Mouse (Mus musculus): ENCODE data around the gene Gata1. TPM values are rescaled to one million over a fixed set of nuclear protein-coding genes. Genes with fewer than 3 reads are reported as not detected.
"Not testable (repeated sequence)": the region's sequence is repeated elsewhere in the genome, so short reads cannot be mapped to it uniquely, and the experiment has no call there.

The Gata1 gene
- polyA plus RNA-seq, 1 experiment from 2014 or later = 156 TPM

DNA sequence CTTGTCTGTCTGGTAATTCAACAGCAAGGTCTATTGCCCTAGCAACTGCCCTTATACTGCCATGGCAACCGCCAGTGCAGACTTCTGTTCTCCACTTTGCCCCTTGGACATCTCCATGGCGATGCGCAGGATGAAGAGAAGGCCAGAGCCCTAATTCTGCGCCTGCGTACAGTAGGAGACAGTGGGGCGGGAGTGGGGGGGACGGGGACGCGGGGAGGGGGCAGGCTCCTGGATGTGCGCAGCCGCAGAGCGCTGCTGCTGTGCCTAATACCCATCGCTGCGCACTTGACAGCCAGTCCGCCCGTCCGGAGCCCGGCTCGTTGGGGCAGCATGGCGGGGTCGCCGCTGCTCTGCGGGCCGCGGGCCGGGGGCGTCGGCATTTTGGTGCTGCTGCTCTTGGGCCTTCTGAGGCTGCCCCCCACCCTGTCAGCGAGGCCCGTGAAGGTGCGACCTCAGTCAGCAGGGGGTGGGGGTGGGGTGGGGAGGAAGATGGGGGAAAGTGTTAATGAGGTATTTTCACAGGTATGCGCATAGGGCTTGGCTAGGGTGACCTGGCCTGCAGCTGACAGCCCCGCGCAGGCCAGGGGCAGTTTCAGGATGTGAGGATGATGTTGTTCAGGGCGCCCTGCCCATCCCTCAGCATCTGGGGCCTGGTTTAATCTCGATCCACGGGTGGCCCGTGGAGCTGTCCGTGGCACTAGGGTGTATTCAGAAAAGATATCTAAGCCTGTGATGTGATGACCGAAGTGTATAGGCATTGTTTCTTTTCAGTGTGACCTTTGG is 58.1 kb downstream of the Gata1 start, which contains the start of gene Pcsk1n:
Gene Pcsk1n (plus strand): TSS at position 222 of the 783 bp plus-strand sequence.
- H3K4me3 ChIP-seq = no peak within 1 kb of the TSS
- 0 out of 2 replicates have a peak within 1 kb of the TSS, but pooled peaks have one; percentile 29 for H3K4me2 ChIP-seq
- no peak for ATAC-seq
- H3K27ac ChIP-seq = no peak within 1 kb of the TSS
- H3K4me1 ChIP-seq = no peaks in the 10 kb centered on the region; the same call in 1 of the 2 replicates
- H3K36me3 ChIP-seq = no peaks in the 10 kb centered on the region
- H3K9me3 ChIP-seq (replicated peaks) = no peaks in the 10 kb centered on the region
- no peak within 1 kb of the TSS for H3K9ac ChIP-seq
- WGBS (ENCODE audit: insufficient replicate concordance) = 13% methylated on average over 40 of the region's 40 CpGs
- H3K27me3 ChIP-seq (replicated peaks) = peaks cover 68% of the 10 kb centered on the region

DNA sequence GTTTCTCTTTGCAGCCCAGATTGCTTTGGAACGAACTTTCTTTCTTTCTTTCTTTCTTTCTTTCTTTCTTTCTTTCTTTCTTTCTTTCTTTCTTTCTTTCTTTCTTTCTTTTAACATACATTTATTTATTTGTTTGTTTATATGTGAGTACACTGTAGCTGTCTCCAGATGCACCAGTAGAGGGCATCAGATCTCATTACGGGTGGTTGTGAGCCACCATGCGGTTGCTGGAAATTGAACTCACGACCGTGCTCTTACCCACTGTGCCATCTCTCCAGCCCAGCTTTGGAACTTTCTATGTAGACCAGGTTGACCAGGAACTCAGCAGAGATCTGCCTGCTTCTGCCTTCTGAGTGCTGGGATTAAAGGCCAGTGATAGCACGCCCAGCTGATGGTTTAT is 59.9 kb downstream of the Gata1 start:
- H3K27ac ChIP-seq; H3K9me3 ChIP-seq (replicated peaks); ATAC-seq; H3K4me2 ChIP-seq; H3K4me1 ChIP-seq; H3K36me3 ChIP-seq; H3K4me3 ChIP-seq; H3K9ac ChIP-seq: not testable (repeated sequence)
- peaks cover 49% of the 10 kb centered on the region for H3K27me3 ChIP-seq (replicated peaks)
- WGBS (ENCODE audit: insufficient replicate concordance) = 47% methylated on average over 6 of the region's 6 CpGs

DNA sequence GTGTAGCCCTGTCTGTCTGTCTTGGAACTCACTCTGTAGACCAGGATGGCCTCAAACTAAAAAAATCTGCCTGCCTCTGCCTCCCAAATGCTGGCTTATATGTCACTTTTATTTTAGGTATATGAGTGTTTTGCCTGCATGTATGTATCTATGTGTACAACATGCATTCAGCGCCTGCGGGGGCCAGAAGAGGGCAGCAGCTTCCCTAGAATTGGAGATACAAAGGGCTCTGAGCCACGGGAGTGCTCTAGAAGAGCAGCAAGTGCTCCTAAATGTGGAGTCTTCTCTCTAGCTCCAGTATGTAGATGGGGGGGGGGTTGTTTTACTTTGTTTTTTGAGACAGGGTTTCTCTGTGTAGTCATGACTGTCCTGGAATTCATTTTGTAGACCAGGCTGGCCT is 62.2 kb downstream of the Gata1 start:
- 16% methylated on average over 3 of the region's 3 CpGs for WGBS (ENCODE audit: insufficient replicate concordance)
- H3K9me3 ChIP-seq (replicated peaks); H3K4me3 ChIP-seq; H3K27ac ChIP-seq; ATAC-seq; H3K4me2 ChIP-seq; H3K36me3 ChIP-seq; H3K9ac ChIP-seq; H3K4me1 ChIP-seq: not testable (repeated sequence)
- H3K27me3 ChIP-seq (replicated peaks) = peaks cover 26% of the 10 kb centered on the region

DNA sequence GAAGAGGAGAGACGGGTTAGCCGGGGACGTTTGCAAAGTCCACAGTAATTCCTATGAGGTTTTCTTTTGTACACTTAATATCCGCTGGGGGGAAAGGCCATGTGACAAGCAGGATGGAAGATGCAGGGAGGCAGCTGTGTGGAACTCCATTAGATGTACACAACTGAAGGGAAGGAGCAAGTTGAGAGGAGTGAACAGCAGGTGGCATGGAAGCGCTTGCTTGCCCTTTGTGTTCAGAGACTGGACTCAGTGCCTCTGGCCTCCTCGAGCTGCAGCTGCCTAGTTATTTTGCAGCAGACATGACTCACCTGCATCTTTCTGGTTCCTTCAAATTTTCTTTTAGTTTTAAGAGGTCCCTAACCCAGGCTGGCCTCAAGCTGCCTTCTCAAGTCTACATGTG is 67.4 kb downstream of the Gata1 start:
- Histone ChIP-seq H3K27ac (no peak overlapping the region), H3K27me3 (replicated peaks) (no peaks in the 10 kb centered on the region), H3K4me1 (0 out of 2 replicates have a peak, but pooled peaks cover 6% of the 10 kb centered on the region), H3K36me3 (peaks cover 12% of the 10 kb centered on the region), H3K4me2 (no peak overlapping the region), H3K4me3 (no peak overlapping the region), H3K9ac (no peak overlapping the region), H3K9me3 (replicated peaks) (no peaks in the 10 kb centered on the region)
- no peak for ATAC-seq
- 60% methylated on average over 6 of the region's 6 CpGs for WGBS (ENCODE audit: insufficient replicate concordance)

Other genes with a start within 250 kb of the Gata1 start
- 13.0 and 13.4 TPM in 2 replicates for gene Praf2, start 249.6 kb downstream of the Gata1 start, polyA plus RNA-seq (2016; fragmentation: Nextera tagmentation; extraction: Ambion mirVana)
- gene Ccdc120, start 227.2 kb downstream of the Gata1 start, polyA plus RNA-seq (2016; fragmentation: Nextera tagmentation; extraction: Ambion mirVana) = 2.6 and 3.2 TPM in 2 replicates
- gene Tfe3, start 215.5 kb downstream of the Gata1 start, polyA plus RNA-seq (2016; fragmentation: Nextera tagmentation; extraction: Ambion mirVana) = 14.1 and 15.1 TPM in 2 replicates
- 36.8 and 39.1 TPM in 2 replicates for gene Gripap1, start 188.3 kb downstream of the Gata1 start, polyA plus RNA-seq (2016; fragmentation: Nextera tagmentation; extraction: Ambion mirVana)
- gene Kcnd1, start 155.8 kb downstream of the Gata1 start, polyA plus RNA-seq (2016; fragmentation: Nextera tagmentation; extraction: Ambion mirVana) = 0.37 and 0.38 TPM in 2 replicates
- 57.3 and 60.1 TPM in 2 replicates for gene Otud5, start 136.7 kb downstream of the Gata1 start, polyA plus RNA-seq (2016; fragmentation: Nextera tagmentation; extraction: Ambion mirVana)
- gene Pim2, start 99.8 kb downstream of the Gata1 start, polyA plus RNA-seq (2016; fragmentation: Nextera tagmentation; extraction: Ambion mirVana) = 5.0 and 5.2 TPM in 2 replicates
- 19.7 and 23.1 TPM in 2 replicates for gene Slc35a2, start 94.0 kb downstream of the Gata1 start, polyA plus RNA-seq (2016; fragmentation: Nextera tagmentation; extraction: Ambion mirVana)
- 65.0 and 65.2 TPM in 2 replicates for gene Pqbp1, start 78.8 kb downstream of the Gata1 start, polyA plus RNA-seq (2016; fragmentation: Nextera tagmentation; extraction: Ambion mirVana)
- 98.3 and 98.9 TPM in 2 replicates for gene Timm17b, start 78.7 kb downstream of the Gata1 start, polyA plus RNA-seq (2016; fragmentation: Nextera tagmentation; extraction: Ambion mirVana)
- not detected in 2 replicates for gene Gm10491, start 70.2 kb downstream of the Gata1 start, polyA plus RNA-seq (2016; fragmentation: Nextera tagmentation; extraction: Ambion mirVana)
- not detected in 2 replicates for gene Gm10490, start 68.5 kb downstream of the Gata1 start, polyA plus RNA-seq (2016; fragmentation: Nextera tagmentation; extraction: Ambion mirVana)
- gene Pcsk1n, start 58.2 kb downstream of the Gata1 start, polyA plus RNA-seq (2016; fragmentation: Nextera tagmentation; extraction: Ambion mirVana) = 0.26 and 0.33 TPM in 2 replicates
- 0.17 TPM in 1 of 2 replicates, not detected in the other for gene Eras, start 49.5 kb downstream of the Gata1 start, polyA plus RNA-seq (2016; fragmentation: Nextera tagmentation; extraction: Ambion mirVana)
- gene Hdac6, start 30.2 kb downstream of the Gata1 start, polyA plus RNA-seq (2016; fragmentation: Nextera tagmentation; extraction: Ambion mirVana) = 15.4 and 15.8 TPM in 2 replicates
- 0.25 TPM in 1 of 2 replicates, not detected in the other for gene Glod5, start 40.4 kb upstream of the Gata1 start, polyA plus RNA-seq (2016; fragmentation: Nextera tagmentation; extraction: Ambion mirVana)
- 57.1 and 57.5 TPM in 2 replicates for gene Suv39h1, start 96.7 kb upstream of the Gata1 start, polyA plus RNA-seq (2016; fragmentation: Nextera tagmentation; extraction: Ambion mirVana)
- 3.2 and 3.5 TPM in 2 replicates for gene Was, start 112.4 kb upstream of the Gata1 start, polyA plus RNA-seq (2016; fragmentation: Nextera tagmentation; extraction: Ambion mirVana)
- gene Wdr13, start 154.8 kb upstream of the Gata1 start, polyA plus RNA-seq (2016; fragmentation: Nextera tagmentation; extraction: Ambion mirVana) = 9.4 and 9.9 TPM in 2 replicates
- gene Rbm3, start 167.8 kb upstream of the Gata1 start, polyA plus RNA-seq (2016; fragmentation: Nextera tagmentation; extraction: Ambion mirVana) = 351 and 363 TPM in 2 replicates
- gene Tbc1d25, start 198.1 kb upstream of the Gata1 start, polyA plus RNA-seq (2016; fragmentation: Nextera tagmentation; extraction: Ambion mirVana) = 6.7 and 7.0 TPM in 2 replicates
- 58.3 and 59.8 TPM in 2 replicates for gene Ebp, start 215.4 kb upstream of the Gata1 start, polyA plus RNA-seq (2016; fragmentation: Nextera tagmentation; extraction: Ambion mirVana)
- gene Porcn, start 228.5 kb upstream of the Gata1 start, polyA plus RNA-seq (2016; fragmentation: Nextera tagmentation; extraction: Ambion mirVana) = 1.2 and 1.4 TPM in 2 replicates

All from liver, embryonic 12.5 days (tissue).